Mouse (Mus musculus) left cerebral cortex, adult 11 months (tissue): ENCODE data around the gene Rnf213.

Experiments
- DNase-seq: peaks from one replicate; pipeline ENCODE4 v3.0.0; 2022; ENCODE audit warnings: low spot score

Gene Rnf213

GRCm38 (mm10) chr11:119435880-119436872 lies 43.3 kb downstream of the Rnf213 start:
- no peak for DNase-seq

GRCm38 (mm10) chr11:119438776-119439175 lies 45.9 kb downstream of the Rnf213 start:
- no peak for DNase-seq

- no peak for DNase-seq
These were observed 49.3 kb downstream of the Rnf213 start for GRCm38 (mm10) chr11:119442199-119442598.

GRCm38 (mm10) chr11:119443442-119443841 lies 50.5 kb downstream of the Rnf213 start:
- no peak for DNase-seq

- DNase-seq, result no peak
These were observed 63.2 kb downstream of the Rnf213 start for GRCm38 (mm10) chr11:119456097-119456496.

GRCm38 (mm10) chr11:119477876-119478275 lies 85.0 kb downstream of the Rnf213 start:
- DNase-seq, result no peak

GRCm38 (mm10) chr11:119490861-119491689 lies 98.2 kb downstream of the Rnf213 start, which contains the start of gene Endov:
TSS of gene Endov (plus strand) at chr11:119491347.
- peak; percentile 95 for DNase-seq

- DNase-seq, result no peak
These were observed 98.8 kb downstream of the Rnf213 start for GRCm38 (mm10) chr11:119491690-119492087.

- no peak for DNase-seq
These were observed 99.9 kb downstream of the Rnf213 start for GRCm38 (mm10) chr11:119492830-119493229.

GRCm38 (mm10) chr11:119493516-119493915 lies 100.6 kb downstream of the Rnf213 start:
- no peak for DNase-seq

GRCm38 (mm10) chr11:119496147-119496546 lies 103.2 kb downstream of the Rnf213 start:
- no peak for DNase-seq

- DNase-seq, result no peak
These were observed 104.6 kb downstream of the Rnf213 start for GRCm38 (mm10) chr11:119497451-119497850.

GRCm38 (mm10) chr11:119499297-119499696 lies 106.4 kb downstream of the Rnf213 start:
- no peak for DNase-seq

GRCm38 (mm10) chr11:119500011-119500410 lies 107.1 kb downstream of the Rnf213 start:
- DNase-seq, result no peak

- peak; percentile 58 for DNase-seq
These were observed 110.8 kb downstream of the Rnf213 start for GRCm38 (mm10) chr11:119503675-119504074.

GRCm38 (mm10) chr11:119506386-119506785 lies 113.5 kb downstream of the Rnf213 start:
- DNase-seq, result no peak

- DNase-seq, result no peak
These were observed 114.9 kb downstream of the Rnf213 start for GRCm38 (mm10) chr11:119507772-119508171.

- no peak for DNase-seq
These were observed 116.4 kb downstream of the Rnf213 start for GRCm38 (mm10) chr11:119509165-119509776.

- DNase-seq, result no peak
These were observed 120.2 kb downstream of the Rnf213 start for GRCm38 (mm10) chr11:119513038-119513659.

- no peak for DNase-seq
These were observed 121.4 kb downstream of the Rnf213 start for GRCm38 (mm10) chr11:119514108-119514860.
